Mouse (Mus musculus): ENCODE measurements around the gene Rpl28.

- TF ChIP-seq REST (IDR thresholded peaks at IDR 0.05; ENCODE audit: insufficient read depth, insufficient read length) (no peak), POLR2AphosphoS2 (IDR thresholded peaks at IDR 0.05; ENCODE audit: insufficient read length, low read depth) (peak; percentile 47)
These were observed 3.2 kb upstream of the Rpl28 start, which contains the start of gene Tmem238 for GRCm38 (mm10) chr7:4789436-4789935.
